Mouse (Mus musculus): Measurements from ENCODE around the gene Elfn2.
A peak's percentile ranks its signal among the peaks of the same experiment; 100 is the strongest.

The Elfn2 gene

GRCm38 (mm10) chr15:78718290-78719250 is at the start of gene Elfn2:
Gene Elfn2 (minus strand): TSS chr15:78718771.
- DNase-seq = peak; percentile 33

- DNase-seq = no peak
Observed at GRCm38 (mm10) chr15:78763704-78764103, 45.1 kb upstream of the Elfn2 start.

DNA sequence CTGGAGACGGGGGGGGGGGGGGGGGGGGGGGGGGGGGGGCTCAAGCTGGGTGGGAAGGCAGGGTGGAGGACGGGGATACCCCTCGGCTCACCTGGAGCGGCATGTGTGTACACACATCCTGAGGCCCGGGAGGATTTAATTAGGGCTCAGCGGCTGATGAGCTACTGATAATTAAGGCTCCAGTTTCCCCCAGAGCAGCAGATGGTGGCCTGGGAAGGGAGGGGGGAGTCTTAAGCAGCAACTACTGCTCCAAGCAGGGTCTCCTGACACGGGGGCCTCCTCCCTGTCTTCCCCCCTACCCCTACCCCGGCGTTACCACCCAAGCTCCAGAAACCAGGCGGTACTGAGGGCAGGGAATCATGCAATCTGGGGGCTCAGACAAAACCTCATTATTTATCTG is 44.6 kb upstream of the Elfn2 start:
- DNase-seq = no peak

GRCm38 (mm10) chr15:78761112-78761511 is 42.5 kb upstream of the Elfn2 start:
- no peak for DNase-seq

- DNase-seq = no peak
Observed at GRCm38 (mm10) chr15:78758132-78758531, 39.6 kb upstream of the Elfn2 start.

DNA sequence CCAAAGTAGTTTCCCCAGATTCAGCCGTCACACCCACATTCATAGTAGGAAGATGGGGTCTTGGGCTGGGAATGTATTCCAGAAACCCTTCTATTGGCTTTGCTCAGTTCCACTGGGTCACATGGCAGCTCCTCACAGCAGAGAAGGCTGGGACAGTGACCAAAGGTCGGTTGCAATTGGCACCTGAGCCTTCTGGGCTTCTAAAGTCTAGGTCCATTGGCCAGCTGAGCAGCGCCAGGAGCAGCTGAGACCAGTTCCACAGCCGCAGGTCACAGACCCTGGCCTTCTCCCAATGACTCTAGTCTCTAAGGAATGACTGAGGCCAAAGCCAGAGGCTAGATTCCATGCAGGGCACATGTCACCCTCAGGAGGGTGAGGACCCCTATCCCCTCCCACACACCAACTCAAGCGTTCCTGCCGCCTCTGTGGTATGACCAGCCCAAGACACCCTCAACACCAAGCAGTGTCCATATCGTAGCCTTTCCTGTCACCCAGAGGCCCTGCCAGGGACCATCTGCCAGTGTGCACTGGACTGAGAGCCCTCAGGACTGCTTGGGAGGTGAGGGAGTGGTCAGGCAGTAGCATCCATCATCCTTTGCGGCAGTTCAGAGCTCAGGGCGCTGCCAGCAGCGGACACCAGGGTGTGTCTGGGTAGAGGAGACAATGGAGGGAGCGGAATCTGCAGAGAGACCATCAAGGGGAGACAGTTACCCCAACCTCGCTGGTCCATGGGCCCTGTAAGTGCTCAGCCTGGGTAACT is 37.6 kb upstream of the Elfn2 start:
- DNase-seq = peak; percentile 44

DNA sequence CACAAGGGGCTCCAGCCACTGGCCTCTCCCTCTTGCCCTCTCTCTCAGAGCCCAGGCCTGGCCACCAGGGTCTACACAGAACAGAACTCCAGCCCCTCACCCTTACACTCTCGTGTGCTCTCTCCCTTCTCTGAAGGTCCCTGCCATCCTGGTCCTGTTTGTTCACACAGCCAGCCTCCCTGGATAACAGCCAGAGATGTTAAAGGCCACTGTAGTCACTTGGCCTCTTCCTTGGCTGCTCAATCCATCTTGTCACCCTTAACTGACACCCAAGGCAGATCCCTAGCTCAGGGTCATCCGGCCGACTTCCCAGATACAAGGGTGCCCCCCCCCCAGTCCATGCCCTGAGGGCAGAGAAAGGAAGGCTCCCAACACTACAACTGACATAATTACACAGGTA is 36.7 kb upstream of the Elfn2 start:
- no peak for DNase-seq

DNA sequence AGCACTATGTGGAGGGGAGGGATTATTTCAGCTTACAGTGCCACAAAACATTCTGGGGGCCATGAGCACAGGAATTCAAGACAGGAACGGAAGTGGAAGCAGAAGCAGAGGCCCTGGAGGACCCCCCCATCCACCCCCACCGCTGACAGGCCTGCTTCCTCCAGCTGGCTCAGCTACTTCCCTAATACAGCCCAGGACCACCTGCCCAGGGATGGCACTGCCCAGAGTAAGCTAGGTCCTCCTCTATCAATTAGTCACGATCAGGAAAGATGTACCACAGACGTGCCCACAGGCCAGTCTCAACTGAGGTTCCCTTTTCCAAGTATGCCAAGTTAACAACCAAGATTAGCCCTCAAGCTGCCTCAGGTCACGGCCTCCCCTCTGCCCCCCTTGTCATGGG is 35.6 kb upstream of the Elfn2 start:
- no peak for DNase-seq

DNA sequence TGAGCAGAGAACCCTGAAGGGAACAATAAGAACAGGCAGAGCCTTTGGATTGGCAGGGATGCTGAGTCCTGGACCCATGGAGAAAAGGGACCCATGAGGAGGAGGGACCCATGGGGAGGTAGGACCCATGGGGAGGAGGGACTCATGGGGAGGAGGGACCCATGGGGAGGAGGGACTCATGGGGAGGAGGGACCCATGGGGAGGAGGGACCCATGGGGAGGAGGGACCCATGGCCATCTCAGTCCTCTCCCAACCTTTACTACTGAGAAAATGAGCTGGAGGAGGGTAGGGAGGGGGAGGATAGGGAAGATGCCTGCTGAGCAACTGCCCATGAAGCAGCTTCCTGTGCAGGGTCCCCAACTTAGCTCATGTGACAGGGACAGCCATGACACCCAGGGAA is 34.4 kb upstream of the Elfn2 start:
- DNase-seq = no peak

GRCm38 (mm10) chr15:78750608-78751350 is 32.2 kb upstream of the Elfn2 start:
- DNase-seq = no peak

- peak; percentile 74 for DNase-seq
Observed at GRCm38 (mm10) chr15:78749855-78750254, 31.3 kb upstream of the Elfn2 start.

DNA sequence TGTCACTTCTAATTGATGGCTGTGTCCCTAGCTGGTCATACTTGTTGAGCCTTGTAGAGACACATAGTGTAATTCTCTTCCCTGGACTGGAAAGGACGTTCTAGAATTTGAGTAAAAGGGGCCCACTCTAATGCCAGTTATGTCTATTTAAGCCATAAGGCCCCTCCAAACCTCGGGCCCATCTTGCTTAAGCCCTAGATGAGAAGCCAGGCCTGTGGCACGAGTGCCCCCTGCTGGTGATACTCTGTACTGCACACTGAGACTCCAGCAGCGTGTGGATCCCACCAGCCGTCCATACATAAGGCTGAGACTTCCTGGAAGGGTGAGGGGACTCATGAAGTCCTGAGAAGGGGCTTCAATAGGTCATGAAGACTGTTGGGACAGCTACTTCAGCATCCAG is 25.6 kb upstream of the Elfn2 start:
- DNase-seq = peak; percentile 84

DNA sequence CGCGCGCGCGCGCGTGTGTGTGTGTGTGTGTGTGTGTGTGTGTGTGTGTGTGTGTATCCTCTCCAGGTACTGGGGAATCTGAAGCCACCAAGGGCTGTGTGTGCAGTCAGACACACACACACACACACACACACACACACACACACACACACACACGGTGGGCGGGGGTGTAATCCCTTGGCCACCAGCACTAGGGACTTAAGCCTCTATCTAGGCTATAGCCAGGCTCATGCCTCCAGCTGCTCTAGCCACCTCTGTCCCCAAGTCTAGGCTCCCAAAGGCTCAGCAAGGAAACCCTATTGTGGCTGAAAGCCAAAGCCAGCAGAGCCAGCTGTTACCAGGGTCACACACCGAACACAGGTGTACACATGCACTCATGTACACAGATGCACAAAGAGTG is 24.3 kb upstream of the Elfn2 start:
- no peak for DNase-seq

DNA sequence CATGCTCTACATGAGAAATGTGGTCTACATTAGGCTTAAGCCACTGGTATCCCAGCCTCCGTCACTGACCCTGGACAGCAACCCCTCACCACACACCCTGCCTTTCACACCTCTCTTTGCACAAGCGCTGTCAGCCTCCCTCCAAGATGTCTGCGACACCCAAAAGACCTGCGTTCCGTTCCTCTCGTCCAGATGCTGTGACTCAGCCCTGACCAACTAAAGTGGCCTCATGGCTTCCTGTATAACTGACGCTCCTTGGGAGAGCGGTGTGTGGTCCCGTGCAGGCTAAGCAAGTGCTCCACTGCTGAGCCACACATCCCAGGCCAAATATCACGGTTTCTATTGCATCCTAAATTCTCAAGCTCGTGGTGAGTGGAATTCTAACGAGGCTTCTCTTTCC is 22.1 kb upstream of the Elfn2 start:
- DNase-seq = no peak

DNA sequence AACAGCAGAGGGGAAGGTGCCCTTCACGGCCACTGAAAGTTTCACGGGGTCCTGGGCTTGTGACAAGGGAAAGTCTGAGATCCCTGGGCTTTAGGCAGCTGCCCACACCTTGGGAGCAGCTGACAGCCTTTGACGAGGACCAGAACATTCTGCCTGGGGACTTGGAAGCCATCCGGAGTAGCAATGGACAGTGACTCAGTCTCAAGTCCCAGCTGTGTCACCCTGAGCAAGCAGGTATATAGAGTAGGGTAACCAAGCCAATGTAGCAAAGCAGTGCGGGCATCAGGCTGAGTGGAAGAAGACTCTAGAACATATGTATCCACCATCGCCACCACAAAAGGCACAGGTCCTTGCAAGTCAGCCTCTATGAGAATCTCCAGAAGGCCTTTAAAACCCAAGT is 18.6 kb upstream of the Elfn2 start:
- DNase-seq = no peak

- no peak for DNase-seq
Observed at GRCm38 (mm10) chr15:78736681-78737100, 18.1 kb upstream of the Elfn2 start.

DNA sequence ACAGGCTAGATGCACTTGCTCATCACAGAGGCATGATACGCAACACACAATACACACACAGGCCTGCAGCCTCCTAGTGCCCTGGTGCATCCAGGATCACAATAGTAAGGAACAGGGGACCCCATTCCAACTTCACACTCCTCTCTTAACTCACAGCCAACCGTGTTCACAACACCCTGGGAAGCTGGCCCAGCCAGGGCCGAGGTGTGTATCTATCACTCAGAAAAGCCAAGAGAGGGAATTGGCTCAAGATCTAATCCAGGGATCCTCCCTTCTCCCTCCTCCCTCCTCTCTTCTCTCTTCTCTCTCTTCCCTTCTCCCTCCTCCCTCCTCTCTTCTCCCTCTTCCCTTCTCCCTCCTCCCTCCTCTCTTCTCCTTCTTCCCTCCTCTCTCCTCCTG is 17.6 kb upstream of the Elfn2 start:
- DNase-seq = no peak

DNA sequence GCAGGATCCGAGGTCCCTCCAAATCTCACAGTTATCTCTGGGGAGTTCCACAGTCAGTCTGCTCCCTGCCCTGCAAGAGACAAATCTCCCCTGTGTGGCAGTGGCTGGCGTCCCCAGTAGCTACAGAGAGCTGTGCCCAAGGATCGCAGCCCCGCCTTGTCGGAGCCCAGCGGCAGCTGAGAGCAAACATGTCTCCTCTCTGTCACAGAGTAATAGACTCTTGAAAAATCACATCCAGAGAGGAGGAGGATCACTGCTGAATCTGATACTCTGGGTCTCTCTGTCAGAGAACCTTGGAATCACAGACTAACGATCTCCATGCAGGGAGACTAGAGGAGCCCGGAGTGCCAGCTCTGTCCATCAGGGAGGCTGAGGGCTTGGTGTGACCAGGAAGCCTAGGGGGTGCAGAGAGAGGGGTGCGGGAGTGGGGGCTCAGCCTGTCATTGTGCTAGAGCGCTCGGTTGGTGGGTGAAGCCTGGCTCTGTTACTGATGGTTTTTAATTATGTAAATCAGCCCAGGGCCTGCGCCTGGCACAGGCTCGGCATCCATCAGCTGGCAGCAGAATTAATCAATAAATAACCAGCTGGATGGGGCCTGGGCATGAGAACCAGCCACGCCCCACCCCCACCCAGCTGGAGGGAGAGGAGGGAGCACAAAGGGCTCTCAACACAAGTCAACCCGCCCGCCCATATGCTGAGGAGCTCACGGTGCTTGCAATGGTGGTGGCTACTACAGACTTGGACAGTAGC is 17.0 kb upstream of the Elfn2 start:
- peak; percentile 57 for DNase-seq

DNA sequence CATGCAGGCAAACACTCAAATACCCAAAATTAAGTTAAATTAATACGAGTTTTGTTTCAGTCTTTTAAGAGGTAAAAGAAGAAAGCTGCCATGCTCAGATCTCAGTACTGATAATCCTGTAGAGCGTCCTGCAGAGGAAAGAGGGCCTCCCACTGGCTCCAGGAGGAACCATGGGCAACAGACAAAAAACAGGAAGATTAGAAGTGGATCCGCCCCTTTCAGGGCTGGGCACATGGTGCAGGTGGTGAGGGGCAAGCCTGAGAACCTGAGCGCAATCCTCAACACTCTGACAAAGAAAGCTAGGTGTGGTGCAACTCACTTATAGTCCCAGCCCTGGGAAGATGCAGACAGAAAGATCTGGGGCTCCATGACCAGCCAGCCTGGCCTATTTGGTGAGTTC is 13.3 kb upstream of the Elfn2 start:
- DNase-seq = no peak

GRCm38 (mm10) chr15:78730315-78731049 is 11.9 kb upstream of the Elfn2 start:
- DNase-seq = no peak

GRCm38 (mm10) chr15:78726697-78727096 is 8.1 kb upstream of the Elfn2 start:
- no peak for DNase-seq

DNA sequence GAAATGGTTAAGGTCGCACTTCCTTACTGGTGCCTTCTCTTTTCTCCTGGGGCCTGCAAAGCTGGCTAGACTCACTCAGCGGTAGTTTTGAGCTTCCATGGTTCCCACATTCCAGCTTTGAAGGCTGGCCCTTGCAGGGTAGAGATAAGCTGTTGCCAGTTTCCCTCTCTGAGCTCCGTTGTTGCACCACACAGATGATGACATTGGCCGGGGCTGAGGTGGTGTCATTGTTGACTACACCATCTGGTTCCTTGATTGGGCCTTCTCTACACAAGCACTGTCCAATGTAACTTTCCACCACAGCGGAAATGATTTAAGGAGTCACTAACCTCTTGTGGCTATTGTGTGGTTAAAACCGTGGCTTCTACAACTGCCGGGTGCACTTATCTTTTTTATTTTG is 2.0 kb upstream of the Elfn2 start:
- no peak for DNase-seq
